Comparison of ENCODE assay signal across 14 mouse cellular contexts in genomic region chr13:109645284-109645909, GRCm38 (mm10).
DNase-seq lines count a peak whose midpoint lies in the region; ATAC-seq lines count a peak whose summit lies in the region.
"Had no signal": no experiment of that assay in that cellular context is flagged by ENCODE, and none has a peak within 500 bp of the region (broad histone marks: within the 10 kb centered on the region; RNA-seq: fewer than 3 reads in every experiment).

No protein-coding gene starts in this region.

- H3K4me3 ChIP-seq in heart, embryonic 11.5 days (ENCODE audit: low read depth, low read length): no peak overlapping the region
- H3K4me3 ChIP-seq in brown adipose tissue, adult 24 weeks (ENCODE audit: insufficient read depth, low read depth, low read length): no peak overlapping the region
- no peak overlapping the region for H3K4me3 ChIP-seq in hindbrain, embryonic 16.5 days (ENCODE audit: low read length)
- H3K4me3 ChIP-seq: intestine, embryonic 15.5 days; myocyte had no signal

- H3K9ac ChIP-seq in heart, embryonic 11.5 days (ENCODE audit: low read depth, low read length): no peak overlapping the region
- no peak overlapping the region for H3K9ac ChIP-seq in hindbrain, embryonic 16.5 days (ENCODE audit: low read depth, low read length)
- H3K9ac ChIP-seq: intestine, embryonic 15.5 days had no signal

- DNase-seq in heart, postnatal 36 days: no peak
- peak; percentile 90 for DNase-seq in 416B (ENCODE audit: low read depth)
- no peak for DNase-seq in frontal cortex, postnatal 10 days (ENCODE audit: low spot score in 2 of 2)
- no peak for DNase-seq in yolk sac, embryonic 10.5 days (ENCODE audit: low spot score)
- no peak for DNase-seq in ovary, adult 18-20 months (ENCODE audit: low spot score)
- DNase-seq: gastrocnemius, postnatal 10 days; left cerebral cortex, postnatal 4 days; lung, postnatal 4 days had no signal

- WGBS in heart, embryonic 11.5 days (ENCODE audit: insufficient replicate concordance): 28% methylated on average over 10 of the region's 10 CpGs
- 48% methylated on average over 10 of the region's 10 CpGs for WGBS in hindbrain, embryonic 16.5 days

- H3K36me3 ChIP-seq in heart, embryonic 11.5 days (ENCODE audit: control insufficient read depth, insufficient read depth, low read length): no peaks in the 10 kb centered on the region
- H3K36me3 ChIP-seq in hindbrain, embryonic 16.5 days (ENCODE audit: control insufficient read depth, insufficient read depth, low read length): no peaks in the 10 kb centered on the region
- H3K36me3 ChIP-seq: intestine, embryonic 15.5 days had no signal

- intact Hi-C loops in heart, postnatal 36 days (cut with DNase I): no loop called here

- H3K27me3 ChIP-seq in heart, embryonic 11.5 days (ENCODE audit: control insufficient read depth, insufficient read depth, low read length): no peaks in the 10 kb centered on the region
- no peaks in the 10 kb centered on the region for H3K27me3 ChIP-seq in hindbrain, embryonic 16.5 days (replicated peaks; ENCODE audit: control insufficient read depth, insufficient read depth, low read length)
- H3K27me3 ChIP-seq: intestine, embryonic 15.5 days had no signal

- 0 out of 2 replicates have a peak, but pooled peaks have one; percentile 26 for ATAC-seq in heart, embryonic 11.5 days (replicated peaks; ENCODE audit: insufficient number of reproducible peaks, low FRiP score, low TSS enrichment)
- ATAC-seq in hindbrain, embryonic 16.5 days: 0 out of 2 replicates have a peak, but pooled peaks have one; percentile 32
- ATAC-seq: activated CD4-positive, CD25-positive, alpha-beta regulatory T cell, adult 4 months; intestine, embryonic 15.5 days had no signal

- H3K27ac ChIP-seq in heart, embryonic 11.5 days (ENCODE audit: low read depth, low read length): 0 out of 2 replicates have a peak overlapping the region, but pooled peaks have one; percentile 18
- H3K27ac ChIP-seq in brown adipose tissue, adult 24 weeks (replicated peaks; ENCODE audit: low read depth, low read length): peak overlapping the region; percentile 94
- no peak overlapping the region for H3K27ac ChIP-seq in hindbrain, embryonic 16.5 days (ENCODE audit: low read depth, low read length)
- H3K27ac ChIP-seq: intestine, embryonic 15.5 days had no signal

- no peaks in the 10 kb centered on the region for H3K9me3 ChIP-seq in heart, embryonic 11.5 days (replicated peaks; ENCODE audit: control insufficient read depth, low read length)
- no peaks in the 10 kb centered on the region for H3K9me3 ChIP-seq in hindbrain, embryonic 16.5 days (ENCODE audit: control insufficient read depth, low read length)
- H3K9me3 ChIP-seq: intestine, embryonic 15.5 days had no signal

- H3K4me1 ChIP-seq in heart, embryonic 11.5 days (ENCODE audit: control insufficient read depth, insufficient read depth, low read length): peaks cover 41% of the 10 kb centered on the region
- peaks cover 11% of the 10 kb centered on the region for H3K4me1 ChIP-seq in brown adipose tissue, adult 24 weeks (ENCODE audit: control insufficient read depth, insufficient read depth, insufficient read length, low read length)
- H3K4me1 ChIP-seq in hindbrain, embryonic 16.5 days (ENCODE audit: control insufficient read depth, insufficient read depth, low read depth, low read length): peaks cover 11% of the 10 kb centered on the region
- H3K4me1 ChIP-seq: intestine, embryonic 15.5 days had no signal

- peak overlapping the region; percentile 39 for H3K4me2 ChIP-seq in heart, embryonic 11.5 days
- H3K4me2 ChIP-seq in hindbrain, embryonic 16.5 days (ENCODE audit: low read length): peak overlapping the region; percentile 21; the same call in 1 of the 2 replicates
- H3K4me2 ChIP-seq: intestine, embryonic 15.5 days had no signal
